Mouse (Mus musculus): Measurements from ENCODE around the gene Chka.

Chka gene

DNA sequence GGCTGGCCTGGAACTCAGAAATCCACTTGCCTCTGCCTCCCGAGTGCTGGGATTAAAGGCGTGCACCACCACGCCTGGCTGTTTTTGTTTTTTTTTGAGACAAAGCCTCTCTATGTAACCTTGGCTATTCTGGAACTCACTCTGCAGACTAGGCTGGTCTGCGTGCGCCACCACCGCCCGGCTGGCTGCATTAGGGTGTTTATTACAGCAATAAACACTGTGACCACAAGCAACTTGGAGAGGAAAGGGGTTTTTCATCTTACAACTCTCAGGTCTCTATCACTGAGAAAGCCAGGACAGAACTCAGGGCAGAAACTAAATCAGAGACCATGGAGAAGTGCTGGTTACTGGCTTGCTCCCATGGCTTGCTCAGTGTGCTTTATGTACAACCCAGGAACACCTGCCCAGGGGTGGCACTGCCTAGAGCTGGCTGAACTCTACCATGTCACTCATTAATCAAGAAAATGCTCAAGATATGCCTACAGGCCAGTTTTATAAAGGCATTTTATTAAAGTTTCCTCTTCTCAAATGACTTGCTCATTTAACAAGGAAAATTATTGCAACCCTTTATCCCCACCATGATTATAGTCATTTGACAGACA is 3.3 kb upstream of the Chka start:
- Histone ChIP-seq H3K4me1 (replicated peaks; ENCODE audit: low read depth, low read length) (peaks cover 82% of the 10 kb centered on the region), H3K9me3 (ENCODE audit: low read length) (no peaks in the 10 kb centered on the region), H3K36me3 (ENCODE audit: insufficient read depth, low read length) (peaks cover 3% of the 10 kb centered on the region), H3K4me3 (replicated peaks; ENCODE audit: low read length) (no peak overlapping the region), H3K27me3 (ENCODE audit: insufficient read depth, low read length) (no peaks in the 10 kb centered on the region)
- no peak for TF ChIP-seq CTCF (conservative IDR thresholded peaks at IDR 0.05; ENCODE audit: low read length)
- TF ChIP-seq POU5F1 (IDR thresholded peaks at IDR 0.05; ENCODE audit: borderline replicate concordance, low read length), result no peak
- no peak for TF ChIP-seq NANOG (IDR thresholded peaks at IDR 0.05; ENCODE audit: borderline replicate concordance, low read length)

DNA sequence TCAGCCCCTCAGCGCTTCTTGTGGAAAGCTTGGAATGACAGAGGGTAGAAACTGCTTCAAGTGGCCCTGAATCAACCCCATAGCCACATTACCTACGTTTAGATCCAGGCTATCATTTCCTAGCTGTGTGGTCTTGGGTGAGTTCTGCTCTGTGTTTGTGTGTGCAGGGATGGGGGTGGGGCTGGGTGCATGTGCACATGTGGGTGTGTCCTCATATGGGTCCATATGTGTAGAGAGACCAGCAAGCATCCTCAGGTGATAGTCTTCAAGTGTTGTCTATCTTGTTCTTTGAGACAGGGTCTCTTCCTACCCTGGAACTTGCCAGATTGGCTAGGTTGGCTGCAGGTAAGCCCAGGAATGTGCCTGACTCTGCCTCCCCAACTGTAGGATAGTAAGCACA is 2.3 kb upstream of the Chka start:
- peaks cover 13% of the 10 kb centered on the region for H3K36me3 ChIP-seq (ENCODE audit: insufficient read depth, low read length)
- no peak overlapping the region for H3K4me3 ChIP-seq (replicated peaks; ENCODE audit: low read length)
- no peaks in the 10 kb centered on the region for H3K27me3 ChIP-seq (ENCODE audit: insufficient read depth, low read length)
- no peaks in the 10 kb centered on the region for H3K9me3 ChIP-seq (ENCODE audit: low read length)
- peaks cover 82% of the 10 kb centered on the region for H3K4me1 ChIP-seq (replicated peaks; ENCODE audit: low read depth, low read length)
- TF ChIP-seq CTCF (conservative IDR thresholded peaks at IDR 0.05; ENCODE audit: low read length) (no peak), POU5F1 (IDR thresholded peaks at IDR 0.05; ENCODE audit: borderline replicate concordance, low read length) (no peak), NANOG (IDR thresholded peaks at IDR 0.05; ENCODE audit: borderline replicate concordance, low read length) (no peak)

DNA sequence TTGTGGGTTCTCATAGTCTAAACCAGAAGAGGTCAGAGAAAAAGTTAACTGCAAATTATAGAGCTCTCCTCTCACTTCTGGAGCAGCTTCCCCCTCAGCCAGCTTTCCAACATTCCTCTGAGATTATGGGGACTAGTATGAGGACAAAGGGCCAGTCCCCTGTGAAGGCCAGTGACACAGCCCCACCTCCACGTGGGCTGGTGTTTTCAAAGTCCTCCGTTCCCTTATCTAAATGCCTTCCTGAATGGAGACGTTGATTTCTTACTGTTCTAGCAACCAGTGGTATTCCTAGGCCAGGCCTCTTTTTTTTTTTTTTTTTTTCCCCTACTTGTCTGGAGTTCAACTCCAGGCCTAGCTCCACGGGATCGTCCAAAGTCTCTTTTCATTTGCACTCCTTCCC is 1.5 kb upstream of the Chka start:
- Histone ChIP-seq H3K4me3 (replicated peaks; ENCODE audit: low read length) (no peak overlapping the region), H3K4me1 (replicated peaks; ENCODE audit: low read depth, low read length) (peaks cover 82% of the 10 kb centered on the region), H3K27me3 (ENCODE audit: insufficient read depth, low read length) (no peaks in the 10 kb centered on the region), H3K9me3 (ENCODE audit: low read length) (no peaks in the 10 kb centered on the region), H3K36me3 (ENCODE audit: insufficient read depth, low read length) (peaks cover 20% of the 10 kb centered on the region)
- TF ChIP-seq NANOG (IDR thresholded peaks at IDR 0.05; ENCODE audit: borderline replicate concordance, low read length) (no peak), POU5F1 (IDR thresholded peaks at IDR 0.05; ENCODE audit: borderline replicate concordance, low read length) (no peak), CTCF (conservative IDR thresholded peaks at IDR 0.05; ENCODE audit: low read length) (no peak)

DNA sequence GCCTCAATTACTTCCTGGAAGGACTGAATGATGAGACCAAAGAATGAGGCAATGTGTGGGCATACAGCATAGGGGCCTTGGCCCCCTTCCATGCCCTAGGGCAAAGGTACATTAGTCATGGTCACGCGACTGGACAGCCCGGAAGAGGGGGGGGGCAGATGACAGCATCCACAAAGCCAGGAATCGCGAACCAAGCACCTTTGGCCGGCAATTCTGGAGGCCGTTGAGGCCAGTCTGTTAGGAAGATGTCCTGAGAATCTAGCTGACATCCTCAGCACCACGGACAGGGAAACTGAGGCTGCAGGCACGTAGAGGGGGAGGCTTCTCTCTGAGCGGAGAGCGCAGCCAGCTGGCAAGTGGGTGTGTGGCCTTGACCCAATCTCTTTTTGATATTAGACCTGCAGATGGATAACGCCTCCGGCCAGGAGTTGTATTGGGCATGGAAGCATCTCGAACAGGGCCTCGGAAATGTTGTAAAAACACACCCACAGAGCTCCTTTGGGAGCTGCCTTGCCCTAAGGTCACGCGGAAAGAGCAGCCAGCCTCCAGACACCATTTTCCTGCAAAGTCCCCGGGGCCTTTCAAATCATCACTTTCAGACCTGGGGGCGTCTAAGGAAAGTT is 615 bp upstream of the Chka start:
- no peak for TF ChIP-seq CTCF (conservative IDR thresholded peaks at IDR 0.05; ENCODE audit: low read length)
- TF ChIP-seq NANOG (IDR thresholded peaks at IDR 0.05; ENCODE audit: borderline replicate concordance, low read length), result no peak
- TF ChIP-seq POU5F1 (IDR thresholded peaks at IDR 0.05; ENCODE audit: borderline replicate concordance, low read length), result no peak

DNA sequence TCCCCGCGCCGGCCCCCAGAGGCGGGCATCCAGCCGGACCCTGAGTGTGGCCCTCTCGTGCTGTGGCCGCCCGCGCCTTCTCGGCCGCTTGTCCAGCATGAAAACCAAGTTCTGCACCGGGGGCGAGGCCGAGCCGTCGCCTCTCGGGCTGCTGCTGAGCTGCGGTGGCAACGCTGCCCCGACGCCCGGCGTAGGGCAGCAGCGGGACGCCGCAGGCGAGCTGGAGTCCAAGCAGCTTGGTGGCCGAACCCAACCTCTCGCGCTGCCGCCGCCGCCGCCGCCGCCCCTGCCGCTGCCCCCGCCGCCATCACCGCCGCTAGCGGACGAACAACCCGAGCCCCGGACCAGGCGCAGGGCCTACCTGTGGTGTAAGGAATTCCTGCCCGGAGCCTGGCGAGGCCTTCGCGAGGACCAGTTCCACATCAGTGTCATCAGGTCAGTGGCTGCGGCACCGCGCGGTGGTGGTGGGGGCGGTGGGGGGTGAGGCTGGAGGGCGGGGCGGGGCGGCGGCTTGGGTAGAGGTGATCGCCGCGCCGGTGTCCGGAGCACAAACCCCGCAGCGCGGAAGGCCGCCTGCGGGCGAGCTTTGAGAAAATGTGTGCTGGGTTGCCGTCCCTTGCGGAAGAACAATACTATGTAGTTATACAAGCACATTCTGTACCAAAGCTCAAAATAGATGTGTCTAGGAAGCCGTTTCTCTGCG is 557 bp downstream of the Chka start:
- Histone ChIP-seq H3K36me3 (ENCODE audit: insufficient read depth, low read length) (peaks cover 20% of the 10 kb centered on the region), H3K9me3 (ENCODE audit: low read length) (no peaks in the 10 kb centered on the region), H3K27me3 (ENCODE audit: insufficient read depth, low read length) (no peaks in the 10 kb centered on the region), H3K4me1 (replicated peaks; ENCODE audit: low read depth, low read length) (peaks cover 80% of the 10 kb centered on the region), H3K4me3 (replicated peaks; ENCODE audit: low read length) (peak overlapping the region; percentile 98)
- TF ChIP-seq CTCF (conservative IDR thresholded peaks at IDR 0.05; ENCODE audit: low read length), result no peak
- TF ChIP-seq NANOG (IDR thresholded peaks at IDR 0.05; ENCODE audit: borderline replicate concordance, low read length), result no peak
- no peak for TF ChIP-seq POU5F1 (IDR thresholded peaks at IDR 0.05; ENCODE audit: borderline replicate concordance, low read length)

More for the DNA sequence above, 615 bp upstream of the Chka start:
- H3K4me1 ChIP-seq (replicated peaks; ENCODE audit: low read depth, low read length), result peaks cover 82% of the 10 kb centered on the region
- peak overlapping the region; percentile 98 for H3K4me3 ChIP-seq (replicated peaks; ENCODE audit: low read length)
- no peaks in the 10 kb centered on the region for H3K27me3 ChIP-seq (ENCODE audit: insufficient read depth, low read length)
- H3K36me3 ChIP-seq (ENCODE audit: insufficient read depth, low read length), result peaks cover 20% of the 10 kb centered on the region
- no peaks in the 10 kb centered on the region for H3K9me3 ChIP-seq (ENCODE audit: low read length)

DNA sequence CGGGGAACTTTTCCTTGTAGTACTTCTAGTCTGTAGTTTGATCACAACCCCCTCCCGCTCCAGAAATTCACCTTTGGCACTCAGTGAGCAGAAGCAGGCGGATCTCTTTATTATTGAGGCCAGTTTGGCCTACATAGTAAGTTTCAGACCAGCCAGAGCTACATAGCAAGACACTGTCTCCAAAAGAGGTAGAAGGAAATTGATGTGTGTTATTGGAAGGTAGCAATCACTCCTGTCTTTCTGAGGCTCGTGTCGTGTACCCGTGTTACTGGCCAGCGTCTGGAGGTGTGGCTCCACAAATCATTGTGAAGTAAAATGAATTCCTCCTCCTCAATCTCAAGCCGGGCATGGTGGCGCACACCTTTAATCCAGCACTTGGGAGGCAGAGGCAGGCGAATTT is 1.5 kb downstream of the Chka start:
- Histone ChIP-seq H3K9me3 (ENCODE audit: low read length) (no peaks in the 10 kb centered on the region), H3K4me1 (replicated peaks; ENCODE audit: low read depth, low read length) (peaks cover 80% of the 10 kb centered on the region), H3K36me3 (ENCODE audit: insufficient read depth, low read length) (peaks cover 23% of the 10 kb centered on the region), H3K27me3 (ENCODE audit: insufficient read depth, low read length) (no peaks in the 10 kb centered on the region), H3K4me3 (replicated peaks; ENCODE audit: low read length) (peak overlapping the region; percentile 98)
- TF ChIP-seq POU5F1 (IDR thresholded peaks at IDR 0.05; ENCODE audit: borderline replicate concordance, low read length) (no peak), NANOG (IDR thresholded peaks at IDR 0.05; ENCODE audit: borderline replicate concordance, low read length) (no peak), CTCF (conservative IDR thresholded peaks at IDR 0.05; ENCODE audit: low read length) (no peak)

DNA sequence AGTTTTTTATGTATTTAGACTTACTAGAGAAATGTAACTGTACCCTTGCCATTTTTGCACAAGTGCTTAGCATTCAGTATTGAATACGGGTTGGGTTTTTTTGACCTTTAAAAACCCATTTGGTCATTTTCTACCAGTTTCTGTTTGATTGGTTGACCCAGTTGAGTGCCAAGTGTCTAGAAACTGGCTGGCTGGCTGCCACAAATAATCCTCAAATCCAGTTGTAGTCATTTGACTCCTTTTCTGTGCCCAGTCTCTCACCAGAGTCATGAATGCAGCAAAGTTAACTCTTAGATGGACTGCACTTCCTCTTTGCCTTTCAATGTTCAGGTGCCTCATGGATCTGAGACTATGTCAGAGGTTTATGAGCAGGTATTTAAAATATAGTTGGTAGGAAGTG is 2.3 kb downstream of the Chka start:
- Histone ChIP-seq H3K27me3 (ENCODE audit: insufficient read depth, low read length) (no peaks in the 10 kb centered on the region), H3K36me3 (ENCODE audit: insufficient read depth, low read length) (peaks cover 30% of the 10 kb centered on the region), H3K9me3 (ENCODE audit: low read length) (no peaks in the 10 kb centered on the region), H3K4me1 (replicated peaks; ENCODE audit: low read depth, low read length) (peaks cover 79% of the 10 kb centered on the region), H3K4me3 (replicated peaks; ENCODE audit: low read length) (peak overlapping the region; percentile 98)
- TF ChIP-seq CTCF (conservative IDR thresholded peaks at IDR 0.05; ENCODE audit: low read length) (no peak), POU5F1 (IDR thresholded peaks at IDR 0.05; ENCODE audit: borderline replicate concordance, low read length) (no peak), NANOG (IDR thresholded peaks at IDR 0.05; ENCODE audit: borderline replicate concordance, low read length) (no peak)

DNA sequence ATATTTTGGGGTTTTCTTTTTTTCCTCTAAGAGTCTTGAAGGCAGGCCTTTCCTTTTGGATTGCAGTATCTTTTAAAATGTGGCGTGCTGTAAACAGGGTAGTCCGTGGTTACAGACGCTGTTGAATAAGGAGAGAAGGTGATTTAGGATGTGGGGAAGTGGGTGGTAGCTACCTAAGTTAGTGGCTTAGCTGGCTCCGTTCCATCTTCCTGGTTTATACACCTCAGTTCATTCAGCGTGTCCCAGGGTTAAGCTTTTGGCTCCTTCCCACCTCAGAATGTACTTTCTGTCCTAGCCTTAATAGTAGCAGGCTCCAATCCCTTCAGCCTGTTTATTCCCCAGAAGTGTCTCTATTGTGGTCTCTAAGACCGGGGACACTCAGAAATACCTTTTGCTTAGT is 3.5 kb downstream of the Chka start:
- Histone ChIP-seq H3K4me3 (replicated peaks; ENCODE audit: low read length) (peak overlapping the region; percentile 62), H3K27me3 (ENCODE audit: insufficient read depth, low read length) (no peaks in the 10 kb centered on the region), H3K36me3 (ENCODE audit: insufficient read depth, low read length) (peaks cover 41% of the 10 kb centered on the region), H3K4me1 (replicated peaks; ENCODE audit: low read depth, low read length) (peaks cover 77% of the 10 kb centered on the region), H3K9me3 (ENCODE audit: low read length) (no peaks in the 10 kb centered on the region)
- no peak for TF ChIP-seq POU5F1 (IDR thresholded peaks at IDR 0.05; ENCODE audit: borderline replicate concordance, low read length)
- TF ChIP-seq CTCF (conservative IDR thresholded peaks at IDR 0.05; ENCODE audit: low read length), result no peak
- TF ChIP-seq NANOG (IDR thresholded peaks at IDR 0.05; ENCODE audit: borderline replicate concordance, low read length), result no peak

All from E14TG2a.4 (cell line).